Mouse (Mus musculus) liver, embryonic 11.5 days (tissue): ENCODE measurements around the gene Gucd1. TPM values are rescaled to one million over a fixed set of nuclear protein-coding genes. Genes with fewer than 3 reads are reported as not detected.
"Not testable (repeated sequence)": the region's sequence is repeated elsewhere in the genome, so short reads cannot be mapped to it uniquely, and the experiment has no call there.

Experiments
- ATAC-seq: fragments of 200-750 bp; cut with Nextera tagmentation; replicated peaks from 2 replicates; pipeline ENCODE4 v1.8.0; 2017; ENCODE audit warnings: moderate number of reproducible peaks, mild to moderate bottlenecking, moderate TSS enrichment, moderate library complexity; ENCODE audit not compliant: low FRiP score
- DNase-seq: peaks from one replicate; pipeline ENCODE4 v3.0.0-alpha.2; 2017; ENCODE audit warnings: low spot score
- H3K27ac ChIP-seq: fragments of 300-500 bp; sonication (generic); 2 replicates; pipeline ENCODE4 v1.5.1; 2014; ENCODE audit warnings: mild to moderate bottlenecking, low read depth, low read length, control low read depth
- H3K27me3 ChIP-seq: fragments of 300-500 bp; sonication (generic); replicated peaks from 2 replicates; pipeline ENCODE4 v1.6.1; 2014; ENCODE audit warnings: low read length, mixed read lengths; ENCODE audit not compliant: control insufficient read depth, insufficient read depth
- H3K36me3 ChIP-seq: fragments of 300-500 bp; sonication (generic); 2 replicates; pipeline ENCODE4 v1.6.1; 2014; ENCODE audit warnings: mild to moderate bottlenecking, low read length, moderate library complexity, mixed read lengths; ENCODE audit not compliant: control insufficient read depth, insufficient read depth
- H3K4me1 ChIP-seq: fragments of 300-500 bp; sonication (generic); replicated peaks from 2 replicates; pipeline ENCODE4 v1.6.1; 2014; ENCODE audit warnings: low read length, mixed read lengths; ENCODE audit not compliant: control insufficient read depth, insufficient read depth
- H3K4me2 ChIP-seq: fragments of 300-500 bp; sonication (generic); 2 replicates; pipeline ENCODE4 v1.6.1; 2014; ENCODE audit warnings: mild to moderate bottlenecking, control low read depth, moderate library complexity
- H3K4me3 ChIP-seq: fragments of 300-500 bp; sonication (generic); 2 replicates; pipeline ENCODE4 v1.5.1; 2014; ENCODE audit warnings: low read depth, low read length, control low read depth
- H3K9ac ChIP-seq: fragments of 300-500 bp; sonication (generic); 2 replicates; pipeline ENCODE4 v1.6.1; 2014; ENCODE audit warnings: low read depth, low read length, control low read depth
- H3K9me3 ChIP-seq: fragments of 300-500 bp; sonication (generic); 2 replicates; pipeline ENCODE4 v1.6.1; 2016; ENCODE audit warnings: low read length, inconsistent platforms, mixed read lengths; ENCODE audit not compliant: control insufficient read depth
- WGBS: fragments of 180-500 bp; shearing (Covaris S2); extraction: QIAGEN DNeasy Blood & Tissue Kit; methylation state at CpG from one replicate; pipeline ENCODE4 v1.1.7; 2014; 5-methylcytosine and 5-hydroxymethylcytosine counted together
- polyA plus RNA-seq: library from polyadenylated mRNA; unstranded; fragments of >200 nt; fragmentation: Nextera tagmentation; extraction: Ambion mirVana; gene quantifications from 2 replicates; pipeline ENCODE4 v1.2.1, GENCODE M21; 2014

The Gucd1 gene
- polyA plus RNA-seq, 1 experiment from 2014 or later: 44.5 TPM

- Histone ChIP-seq H3K27me3 (no peaks in the 10 kb centered on the region), H3K9ac (no peak overlapping the region), H3K4me1 (no peaks in the 10 kb centered on the region), H3K9me3 (no peaks in the 10 kb centered on the region), H3K27ac (no peak overlapping the region), H3K4me3 (no peak overlapping the region), H3K4me2 (no peak overlapping the region), H3K36me3 (no peaks in the 10 kb centered on the region)
- DNase-seq: no peak
- no peak for ATAC-seq
- WGBS: 73% methylated on average over 4 of the region's 4 CpGs
These were observed 59.4 kb downstream of the Gucd1 start for GRCm38 (mm10) chr10:75458329-75458728.

- Histone ChIP-seq H3K27ac (no peak overlapping the region), H3K4me3 (no peak overlapping the region), H3K9me3 (no peaks in the 10 kb centered on the region), H3K9ac (no peak overlapping the region), H3K27me3 (no peaks in the 10 kb centered on the region), H3K4me2 (no peak overlapping the region), H3K4me1 (no peaks in the 10 kb centered on the region), H3K36me3 (no peaks in the 10 kb centered on the region)
- ATAC-seq (no peak), DNase-seq (no peak)
- 83% methylated on average over 1 of the region's 1 CpGs for WGBS
These were observed 59.9 kb downstream of the Gucd1 start for GRCm38 (mm10) chr10:75457852-75458251.

GRCm38 (mm10) chr10:75456061-75456831 is 61.5 kb downstream of the Gucd1 start:
- not testable (repeated sequence) for H3K9ac ChIP-seq, H3K36me3 ChIP-seq, H3K4me1 ChIP-seq, DNase-seq, H3K4me2 ChIP-seq, H3K27me3 ChIP-seq, ATAC-seq, H3K9me3 ChIP-seq, H3K4me3 ChIP-seq, H3K27ac ChIP-seq
- 73% methylated on average over 11 of the region's 18 CpGs for WGBS

GRCm38 (mm10) chr10:75451036-75451786 is 66.6 kb downstream of the Gucd1 start:
- Histone ChIP-seq H3K9me3 (no peaks in the 10 kb centered on the region), H3K4me2 (no peak overlapping the region), H3K4me1 (no peaks in the 10 kb centered on the region; the same call in 1 of the 2 replicates), H3K27me3 (no peaks in the 10 kb centered on the region), H3K36me3 (no peaks in the 10 kb centered on the region), H3K27ac (no peak overlapping the region), H3K9ac (no peak overlapping the region), H3K4me3 (no peak overlapping the region)
- no peak for DNase-seq
- WGBS: 66% methylated on average over 10 of the region's 10 CpGs
- 0 out of 2 replicates have a peak, but pooled peaks have one; percentile 15 for ATAC-seq

DNA sequence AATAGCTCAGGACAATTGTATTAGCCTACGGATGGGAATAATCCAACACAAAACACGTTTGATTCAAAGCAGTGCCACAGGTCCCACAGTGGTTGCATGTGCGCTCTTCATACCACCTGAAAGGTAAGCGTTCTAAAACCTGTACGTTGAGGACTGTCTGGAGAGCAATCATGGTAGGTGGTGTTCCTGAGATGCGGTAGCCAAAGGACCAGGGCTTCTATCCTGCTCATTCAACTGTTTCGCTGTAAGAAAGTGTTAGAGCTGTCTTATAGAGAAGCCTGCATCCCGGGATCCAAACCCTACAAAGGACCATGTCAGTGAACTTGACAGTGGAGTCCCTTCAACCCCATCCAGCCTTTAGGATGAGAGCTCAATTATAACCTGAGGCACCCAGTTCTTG is 67.4 kb downstream of the Gucd1 start:
- DNase-seq: no peak
- no peak overlapping the region for H3K27ac ChIP-seq
- no peak for ATAC-seq
- no peak overlapping the region for H3K9ac ChIP-seq
- H3K4me1 ChIP-seq: no peaks in the 10 kb centered on the region; the same call in 1 of the 2 replicates
- no peaks in the 10 kb centered on the region for H3K36me3 ChIP-seq
- H3K4me2 ChIP-seq: no peak overlapping the region
- no peaks in the 10 kb centered on the region for H3K27me3 ChIP-seq
- 86% methylated on average over 8 of the region's 8 CpGs for WGBS
- H3K4me3 ChIP-seq: no peak overlapping the region
- no peaks in the 10 kb centered on the region for H3K9me3 ChIP-seq

DNA sequence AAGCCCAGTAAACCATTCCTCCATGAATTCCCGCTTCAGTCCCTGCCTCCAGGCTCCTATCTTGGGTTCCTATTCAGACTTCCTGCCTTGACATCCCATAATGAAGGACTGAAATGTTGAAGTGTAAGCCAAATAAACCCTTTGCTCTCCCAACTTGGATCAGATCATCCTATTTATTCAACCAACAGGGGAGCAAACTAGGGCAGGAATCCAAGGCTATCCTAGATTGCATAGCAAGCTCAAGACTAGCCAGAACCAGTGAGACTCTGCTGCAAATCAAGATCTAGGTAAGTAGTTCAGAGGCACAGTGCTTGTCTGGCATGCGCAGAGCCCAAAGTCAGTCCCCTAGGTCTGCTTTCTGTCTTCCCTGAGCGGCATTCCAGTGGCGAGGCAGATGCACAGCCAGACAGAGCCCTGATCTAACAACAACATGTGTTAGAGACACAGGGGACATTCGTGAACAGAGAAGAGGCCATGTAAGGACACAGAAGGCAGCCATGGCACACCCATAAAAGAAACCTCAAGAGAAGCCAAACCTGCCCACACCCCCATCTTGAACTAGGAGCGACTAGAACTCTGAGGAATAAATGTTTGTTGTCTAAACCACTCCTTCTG is 68.9 kb downstream of the Gucd1 start:
- H3K9ac ChIP-seq: no peak overlapping the region
- 69% methylated on average over 6 of the region's 6 CpGs for WGBS
- H3K4me1 ChIP-seq: no peaks in the 10 kb centered on the region; the same call in none of the 2 replicates
- H3K4me3 ChIP-seq: no peak overlapping the region
- ATAC-seq (no peak), DNase-seq (no peak)
- H3K27ac ChIP-seq: no peak overlapping the region
- no peaks in the 10 kb centered on the region for H3K9me3 ChIP-seq
- no peaks in the 10 kb centered on the region for H3K36me3 ChIP-seq
- H3K27me3 ChIP-seq: no peaks in the 10 kb centered on the region
- no peak overlapping the region for H3K4me2 ChIP-seq

GRCm38 (mm10) chr10:75447489-75447888 is 70.3 kb downstream of the Gucd1 start:
- Histone ChIP-seq H3K4me2 (no peak overlapping the region), H3K4me3 (no peak overlapping the region), H3K4me1 (no peaks in the 10 kb centered on the region; the same call in none of the 2 replicates), H3K36me3 (no peaks in the 10 kb centered on the region), H3K27ac (no peak overlapping the region), H3K9me3 (no peaks in the 10 kb centered on the region), H3K27me3 (no peaks in the 10 kb centered on the region), H3K9ac (no peak overlapping the region)
- ATAC-seq (no peak), DNase-seq (no peak)
- 82% methylated on average over 11 of the region's 11 CpGs for WGBS

DNA sequence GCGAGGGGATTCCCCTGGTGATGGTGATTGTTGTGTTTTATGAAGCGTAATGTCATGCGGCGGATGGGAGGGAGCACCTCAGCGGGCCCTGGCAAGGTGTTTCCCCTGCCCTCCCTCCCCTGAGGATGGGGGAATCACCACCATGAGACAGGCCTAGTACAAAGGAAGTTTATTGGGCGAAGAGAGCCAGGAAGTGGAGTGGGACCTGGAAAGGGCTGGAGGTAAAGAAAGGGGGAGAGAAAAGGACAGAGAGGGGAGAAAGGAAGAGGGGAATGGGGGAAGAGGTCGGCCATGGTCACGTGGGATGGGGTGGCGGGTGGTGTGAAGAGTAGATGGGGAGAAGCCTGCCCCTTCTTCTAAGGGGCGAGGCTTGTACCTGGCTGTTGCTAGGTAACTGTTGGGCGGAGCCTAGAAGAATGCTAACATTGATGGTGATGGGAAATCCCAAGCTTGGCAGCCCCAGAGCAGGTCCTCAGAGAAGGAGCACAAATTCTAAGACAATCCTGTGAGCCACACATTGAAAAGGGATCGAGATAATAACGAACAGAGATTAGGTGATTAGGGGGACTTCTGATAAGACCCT is 71.2 kb downstream of the Gucd1 start:
- Histone ChIP-seq H3K36me3 (no peaks in the 10 kb centered on the region), H3K27ac (no peak overlapping the region), H3K9me3 (no peaks in the 10 kb centered on the region), H3K4me1 (no peaks in the 10 kb centered on the region; the same call in none of the 2 replicates), H3K4me2 (no peak overlapping the region), H3K27me3 (no peaks in the 10 kb centered on the region), H3K9ac (no peak overlapping the region), H3K4me3 (no peak overlapping the region)
- DNase-seq (no peak), ATAC-seq (peak; percentile 8; the same call in 1 of the 2 replicates)
- WGBS: 53% methylated on average over 13 of the region's 13 CpGs
